Mouse (Mus musculus) megakaryocyte, embryonic 14.5 days (primary cell): ENCODE results near the gene Rcbtb2.

ENCODE experiments used
- FLI1 ChIP-seq: IDR thresholded peaks from 2 replicates; pipeline ENCODE4 v1.6.1; 2012; ENCODE audit warnings: low read length, inconsistent platforms, mixed read lengths
- GATA1 ChIP-seq: IDR thresholded peaks from 3 replicates; pipeline ENCODE4 v1.6.1; 2012; ENCODE audit warnings: mixed read lengths, low read length, inconsistent platforms, borderline replicate concordance

GRCm38 (mm10) chr14:73237848-73238321 lies 115.0 kb downstream of the Rcbtb2 start, which contains the start of gene Lpar6:
- TF ChIP-seq FLI1: no peak
- no peak for TF ChIP-seq GATA1
